Mouse (Mus musculus) lung, postnatal 36 days (tissue): ENCODE data around the gene Sytl3.
"Not testable (repeated sequence)": the region's sequence is repeated elsewhere in the genome, so short reads cannot be mapped to it uniquely, and the experiment has no call there.

Experiments
- DNase-seq: peaks from one replicate; pipeline ENCODE4 v3.0.0; 2022; ENCODE audit warnings: mixed read lengths

The Sytl3 gene

DNA sequence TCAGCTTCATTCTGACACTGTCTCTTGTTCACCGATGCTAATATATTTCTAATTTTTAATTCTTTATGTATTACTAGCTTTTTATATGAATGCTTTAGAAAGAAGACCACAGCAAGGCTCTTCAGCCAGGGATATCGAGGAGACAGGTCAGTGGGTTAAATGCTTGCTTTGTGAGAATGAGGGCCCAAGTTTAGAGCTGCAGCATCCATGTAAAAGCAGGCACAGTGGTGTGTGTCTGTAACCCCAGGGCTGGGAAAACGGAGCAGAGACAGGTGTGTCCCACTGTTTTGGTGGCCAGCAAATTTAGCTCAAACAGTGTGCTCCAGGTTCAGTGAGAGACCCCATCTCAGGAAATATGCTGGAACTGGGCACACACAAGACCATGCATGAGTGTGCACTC lies 11.4 kb upstream of the Sytl3 start:
- not testable (repeated sequence) for DNase-seq

DNA sequence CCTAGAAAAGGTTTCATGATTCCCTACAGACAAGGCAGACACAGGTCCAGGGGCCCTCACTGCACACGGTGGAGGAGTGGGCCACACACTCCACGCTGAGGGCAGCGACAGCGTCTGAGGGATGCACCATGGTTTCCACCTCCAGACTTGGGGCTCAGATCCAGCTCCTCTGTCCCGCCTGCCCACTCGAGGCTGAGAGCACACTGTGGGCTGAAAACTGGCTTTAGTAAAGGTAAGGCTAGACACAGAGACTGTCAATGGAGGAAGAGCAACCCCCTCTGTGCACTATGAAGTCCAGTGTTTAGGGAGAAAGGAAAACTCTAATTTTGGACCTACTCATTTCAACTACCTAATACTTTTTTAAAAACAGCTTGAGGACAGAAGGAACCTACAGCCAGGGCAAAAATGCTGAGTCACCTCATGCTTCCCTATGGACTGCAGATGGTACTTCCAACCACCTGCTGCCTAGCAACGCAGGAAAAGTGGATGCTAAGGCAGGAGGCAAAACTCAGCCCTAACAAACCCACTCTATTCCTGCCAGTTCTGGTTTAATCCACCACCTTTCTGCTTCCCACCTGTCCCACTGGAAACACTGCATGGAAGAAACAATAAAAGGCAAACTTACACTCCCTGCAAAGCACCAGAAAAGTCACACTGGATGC lies 7.9 kb upstream of the Sytl3 start:
- DNase-seq: not testable (repeated sequence)

DNA sequence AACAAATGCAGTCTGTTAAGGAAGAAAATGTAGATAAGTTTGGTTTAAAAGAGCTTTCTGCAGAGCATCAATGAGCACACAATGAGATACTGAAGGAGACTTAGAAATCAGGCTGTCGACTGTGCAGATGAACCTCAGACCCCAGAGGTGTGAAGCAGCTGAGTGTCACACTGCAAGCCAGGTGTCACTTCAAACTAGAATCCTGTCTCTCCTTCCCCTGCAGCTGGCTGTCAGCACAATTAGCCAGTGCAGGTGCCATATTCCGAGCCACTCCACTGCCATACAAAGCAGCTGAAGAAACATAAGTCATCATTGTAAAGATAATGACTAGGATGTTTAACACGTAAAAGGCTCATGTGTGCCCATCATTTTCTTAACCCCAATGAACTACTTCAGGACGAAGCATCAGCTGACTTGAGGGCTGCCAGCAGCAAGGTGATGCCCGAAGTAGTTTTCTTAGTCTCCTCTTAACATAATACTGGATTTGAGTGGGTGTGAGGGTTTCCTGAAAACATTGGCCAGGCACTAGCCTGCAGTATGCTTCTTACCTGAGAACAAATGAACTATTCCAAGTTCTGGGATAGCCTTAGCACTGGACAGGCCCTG lies 5.4 kb upstream of the Sytl3 start:
- not testable (repeated sequence) for DNase-seq

DNA sequence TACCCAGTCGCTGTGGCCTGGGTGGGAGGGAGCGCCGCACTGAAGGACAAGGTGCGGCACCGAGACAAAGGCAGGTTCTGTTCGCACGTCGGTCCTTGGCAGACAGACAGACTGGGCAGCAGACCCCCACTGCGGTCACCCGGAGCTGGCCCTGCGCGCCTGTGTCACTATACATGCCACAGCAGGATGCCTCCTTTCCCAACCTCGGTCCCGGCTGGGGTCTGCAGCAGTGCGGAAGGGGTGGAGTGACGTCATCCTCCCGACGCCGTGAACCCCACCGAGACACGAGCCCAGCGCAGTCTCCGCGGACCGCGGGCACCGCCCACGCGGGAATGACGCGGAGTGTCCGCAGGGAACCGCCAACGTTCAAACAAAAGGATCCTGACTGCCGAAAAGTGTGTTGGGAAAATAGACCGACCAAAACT lies 3.8 kb upstream of the Sytl3 start:
- peak; percentile 75 for DNase-seq

DNA sequence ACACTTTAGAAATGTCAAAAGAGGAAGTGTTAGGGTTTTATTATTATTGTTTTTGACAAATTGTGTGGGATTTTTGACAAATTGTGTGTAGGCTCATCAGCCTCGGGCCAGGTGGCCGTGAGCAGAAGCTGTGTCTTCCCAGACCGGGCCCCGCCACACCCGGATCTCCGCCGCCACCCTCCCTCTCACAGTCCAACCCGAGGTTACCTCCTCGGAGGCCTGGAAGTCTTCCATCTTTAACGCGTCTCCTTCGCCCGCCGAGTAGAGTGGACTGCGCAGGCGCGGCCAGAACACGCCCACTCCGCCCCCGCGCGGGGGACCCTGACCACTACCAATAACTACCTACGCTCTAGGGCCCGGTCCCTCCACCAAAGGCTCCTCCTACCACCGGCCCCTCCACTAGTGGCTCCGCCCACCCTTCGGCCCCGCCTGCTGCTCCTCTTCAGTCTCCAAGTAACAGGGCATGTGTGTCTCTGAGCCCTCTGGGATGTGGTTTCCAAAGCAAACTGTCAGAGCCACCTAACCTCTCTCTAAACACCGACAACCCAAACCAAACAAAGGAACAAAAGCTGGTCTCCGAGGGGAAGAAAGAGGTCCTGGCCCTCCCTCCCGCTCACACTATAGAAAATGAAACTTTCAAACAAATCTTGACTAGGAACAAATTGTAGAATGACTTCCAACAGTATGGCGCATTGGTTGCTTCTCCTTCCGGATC lies 3.2 kb upstream of the Sytl3 start, which contains the start of gene Dynlt1f:
Gene Dynlt1f (minus strand): TSS at position 334 of the 715 bp plus-strand sequence.
- peak; percentile 87 for DNase-seq

DNA sequence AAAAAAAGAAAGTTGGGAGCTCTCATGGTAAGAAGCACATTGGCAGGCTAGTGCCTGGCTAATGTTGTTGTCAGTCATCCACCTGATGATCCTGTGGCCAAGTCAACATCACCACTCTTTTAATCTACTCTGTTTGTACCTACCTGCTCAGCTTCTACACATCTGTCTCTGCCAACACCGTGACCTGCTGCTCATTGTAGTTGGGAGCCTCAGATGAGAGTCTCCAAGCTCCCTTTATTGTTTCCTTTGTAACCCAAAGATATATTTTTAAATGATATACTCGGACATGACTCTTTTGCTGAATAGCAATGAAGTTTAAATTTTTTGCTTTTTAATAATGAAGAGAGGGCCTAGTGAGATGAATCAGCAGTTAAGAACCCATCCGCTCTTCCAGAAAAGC lies 2.4 kb upstream of the Sytl3 start:
- DNase-seq: not testable (repeated sequence)

DNA sequence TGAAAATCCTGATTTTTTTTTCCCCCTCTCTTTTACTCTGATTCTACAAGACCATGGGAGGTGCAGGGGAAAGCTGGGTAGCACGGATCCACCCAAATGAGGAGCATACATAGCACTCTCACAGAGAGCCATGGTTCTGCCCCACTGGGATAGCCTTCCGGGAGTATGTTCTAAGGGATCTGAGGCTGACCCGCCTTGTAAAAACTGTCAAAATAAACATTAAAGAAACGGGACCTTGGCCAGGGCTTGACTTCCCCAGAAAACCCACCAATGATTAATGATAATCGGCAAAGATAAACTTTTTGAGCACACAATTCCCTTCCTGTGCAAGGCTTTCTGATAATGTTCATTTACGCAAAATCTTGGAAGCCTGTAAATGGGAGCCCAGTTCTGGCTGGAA lies 1.7 kb downstream of the Sytl3 start:
- DNase-seq: peak; percentile 54

DNA sequence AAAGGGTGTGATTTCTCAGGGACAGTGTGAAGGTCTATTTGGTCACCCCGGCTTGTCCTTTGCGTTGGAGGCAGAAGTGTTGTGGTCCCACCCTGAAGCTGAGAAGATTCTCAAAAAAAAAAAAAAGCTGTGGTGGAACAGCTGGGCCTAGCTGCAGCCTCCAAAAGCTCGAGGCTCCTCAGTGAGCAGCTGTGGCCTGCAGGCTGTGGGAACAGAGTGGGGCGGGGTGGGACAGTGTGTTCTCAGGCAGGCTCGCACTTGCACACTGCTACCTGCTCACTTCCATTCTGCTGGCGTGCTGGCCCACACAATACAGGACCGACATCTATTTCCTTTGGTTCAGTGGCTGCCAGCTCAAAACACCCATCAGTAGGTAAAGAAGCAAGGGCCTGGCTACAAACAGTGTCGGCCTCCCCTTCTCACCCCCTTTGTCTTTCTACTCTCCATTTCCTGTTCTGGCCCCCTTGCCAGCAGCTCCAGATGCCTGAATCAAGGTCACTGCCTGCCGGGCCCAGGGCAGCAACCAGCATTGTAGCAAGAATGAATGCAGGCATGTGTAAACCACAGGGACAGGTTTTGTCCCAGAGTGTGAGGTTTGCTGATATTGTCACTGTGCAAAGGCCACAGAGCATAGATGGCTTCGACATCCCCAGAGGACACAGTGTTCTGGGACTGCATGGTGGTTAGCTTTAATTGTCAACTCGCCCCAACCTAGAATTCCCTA lies 2.4 kb downstream of the Sytl3 start:
- DNase-seq: peak; percentile 44

DNA sequence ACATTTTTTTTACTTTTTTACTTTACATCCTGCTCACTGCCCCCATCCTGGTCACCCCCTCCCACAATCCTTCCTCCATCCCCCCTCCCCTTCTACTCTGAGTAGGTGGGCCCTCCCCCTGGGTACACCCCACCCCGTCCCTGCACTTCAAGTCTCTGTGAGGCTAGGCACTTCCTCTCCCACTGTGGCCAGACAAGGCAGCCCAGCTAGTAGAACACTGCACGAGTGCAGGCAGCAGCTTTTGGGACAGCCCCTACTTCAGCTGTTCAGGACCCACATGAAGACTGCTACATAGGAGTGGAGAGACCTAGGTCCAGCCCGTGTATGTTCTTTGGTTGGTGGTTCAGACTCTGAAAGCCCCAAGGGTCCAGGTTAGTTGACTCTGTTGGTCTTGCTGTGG lies 3.9 kb downstream of the Sytl3 start:
- not testable (repeated sequence) for DNase-seq

DNA sequence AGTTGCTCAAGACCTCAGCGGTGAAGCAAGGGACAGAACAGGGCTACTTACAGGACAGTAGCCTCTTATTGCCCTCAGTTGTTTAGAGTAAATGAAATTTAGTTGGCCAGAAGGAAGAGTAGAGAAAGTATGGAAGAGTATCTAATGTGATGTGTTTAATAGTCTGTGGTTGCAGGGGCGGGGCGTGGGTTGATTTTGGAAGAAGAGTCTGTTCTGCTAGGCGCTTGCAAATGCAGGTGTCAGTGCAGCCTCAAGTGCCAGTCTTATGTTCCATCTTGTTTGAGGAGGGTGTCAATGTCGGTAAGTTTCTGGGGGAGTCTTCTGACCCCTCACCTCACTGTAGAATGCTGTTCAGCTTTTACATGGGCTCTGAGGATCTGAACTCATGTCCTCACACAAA lies 6.5 kb downstream of the Sytl3 start:
- not testable (repeated sequence) for DNase-seq

DNA sequence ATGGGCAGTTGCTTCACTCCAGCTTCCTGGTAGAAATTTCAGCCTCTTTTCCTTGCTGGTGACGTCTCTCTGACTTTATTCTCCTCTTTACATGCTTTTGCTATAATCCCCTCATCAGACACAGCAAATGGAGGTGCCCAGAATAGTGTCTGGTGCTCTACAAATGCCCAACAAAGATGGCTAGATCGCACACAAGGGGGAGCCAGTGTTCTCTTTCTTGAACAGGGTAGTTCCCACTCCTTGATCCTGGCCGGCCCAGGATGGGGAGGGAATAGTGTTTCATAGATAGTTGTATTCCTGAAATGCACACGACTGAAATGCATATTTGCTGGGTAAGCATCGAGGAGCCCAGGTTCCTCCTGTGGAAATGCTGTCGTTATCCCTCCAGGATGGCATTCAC lies 9.6 kb downstream of the Sytl3 start:
- not testable (repeated sequence) for DNase-seq

DNA sequence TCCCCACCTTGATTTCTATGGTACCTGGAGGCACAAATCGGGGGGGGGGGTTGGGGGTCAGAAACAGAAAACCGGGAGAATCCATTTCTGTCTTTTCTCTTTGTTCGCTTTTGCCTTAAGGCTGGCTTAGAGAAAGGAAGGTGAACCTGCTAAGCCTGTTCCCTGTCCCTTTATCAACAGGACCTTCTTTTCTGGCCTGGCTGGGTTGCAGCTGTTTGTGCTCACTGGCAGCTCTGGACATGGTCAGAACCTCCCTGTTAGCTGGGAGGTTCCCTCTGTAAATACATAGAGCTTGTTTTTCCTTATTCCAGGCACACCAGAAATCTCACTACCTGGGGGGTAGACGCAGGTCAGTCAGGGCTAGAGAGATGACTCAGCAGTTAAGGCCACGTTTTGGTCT lies 15.4 kb downstream of the Sytl3 start:
- peak; percentile 66 for DNase-seq

DNA sequence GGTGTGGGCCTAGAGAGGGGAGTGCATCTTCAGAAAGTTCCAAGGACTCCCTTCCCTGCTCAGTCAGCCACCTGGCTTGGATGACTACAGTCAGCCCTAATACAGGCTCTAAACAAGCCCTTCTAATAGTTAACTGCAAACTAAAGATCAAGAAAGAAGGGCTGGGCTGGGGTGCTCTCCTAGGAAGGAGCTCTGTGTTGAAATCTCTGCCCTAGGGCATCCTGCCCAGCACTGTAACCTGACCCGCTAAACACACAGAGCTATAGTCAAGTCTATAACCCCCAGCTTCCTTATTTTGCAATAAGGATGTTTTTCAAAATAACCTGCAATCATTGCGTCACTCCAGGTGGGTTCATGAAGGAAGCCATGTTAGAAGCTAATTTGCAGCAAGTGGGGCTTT lies 19.2 kb downstream of the Sytl3 start:
- peak; percentile 77 for DNase-seq

DNA sequence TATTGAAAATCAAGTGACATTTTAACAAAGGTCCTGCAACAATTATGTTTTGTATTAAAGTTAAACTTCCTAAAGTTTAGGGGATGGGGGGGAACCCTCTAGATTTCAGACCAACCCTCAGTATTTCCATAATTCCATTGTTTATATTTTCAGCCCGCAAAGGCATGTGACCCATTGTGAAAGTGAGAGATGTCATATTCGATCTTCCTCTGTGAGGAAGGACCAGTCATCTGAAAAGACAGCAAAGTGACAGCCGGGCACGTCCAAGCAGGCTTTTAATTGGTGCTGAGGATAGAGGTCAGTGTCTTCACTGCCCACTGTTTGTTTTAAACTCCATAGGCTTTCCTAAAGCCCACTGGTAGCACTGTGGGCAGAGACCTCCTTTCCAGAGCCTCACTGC lies 22.8 kb downstream of the Sytl3 start:
- not testable (repeated sequence) for DNase-seq

DNA sequence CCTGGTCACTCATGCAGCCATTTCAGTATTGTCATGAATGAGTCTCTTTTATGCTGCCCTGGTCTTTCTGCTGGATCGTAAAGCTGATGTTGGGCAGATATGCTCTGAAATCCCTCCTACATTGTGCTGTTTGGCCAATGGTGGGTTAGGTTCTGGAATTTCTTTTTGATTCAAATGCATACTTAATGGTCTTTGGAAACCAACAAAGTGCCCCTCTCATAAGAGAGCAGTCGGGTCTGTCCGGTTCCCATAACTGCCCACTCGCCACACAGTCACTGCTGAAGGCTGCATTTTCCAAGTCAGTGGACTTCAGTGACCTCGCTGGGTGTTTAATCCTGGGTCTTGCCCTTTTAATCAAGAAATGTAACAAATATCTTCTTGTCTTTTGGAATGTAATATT lies 24.8 kb downstream of the Sytl3 start:
- not testable (repeated sequence) for DNase-seq

DNA sequence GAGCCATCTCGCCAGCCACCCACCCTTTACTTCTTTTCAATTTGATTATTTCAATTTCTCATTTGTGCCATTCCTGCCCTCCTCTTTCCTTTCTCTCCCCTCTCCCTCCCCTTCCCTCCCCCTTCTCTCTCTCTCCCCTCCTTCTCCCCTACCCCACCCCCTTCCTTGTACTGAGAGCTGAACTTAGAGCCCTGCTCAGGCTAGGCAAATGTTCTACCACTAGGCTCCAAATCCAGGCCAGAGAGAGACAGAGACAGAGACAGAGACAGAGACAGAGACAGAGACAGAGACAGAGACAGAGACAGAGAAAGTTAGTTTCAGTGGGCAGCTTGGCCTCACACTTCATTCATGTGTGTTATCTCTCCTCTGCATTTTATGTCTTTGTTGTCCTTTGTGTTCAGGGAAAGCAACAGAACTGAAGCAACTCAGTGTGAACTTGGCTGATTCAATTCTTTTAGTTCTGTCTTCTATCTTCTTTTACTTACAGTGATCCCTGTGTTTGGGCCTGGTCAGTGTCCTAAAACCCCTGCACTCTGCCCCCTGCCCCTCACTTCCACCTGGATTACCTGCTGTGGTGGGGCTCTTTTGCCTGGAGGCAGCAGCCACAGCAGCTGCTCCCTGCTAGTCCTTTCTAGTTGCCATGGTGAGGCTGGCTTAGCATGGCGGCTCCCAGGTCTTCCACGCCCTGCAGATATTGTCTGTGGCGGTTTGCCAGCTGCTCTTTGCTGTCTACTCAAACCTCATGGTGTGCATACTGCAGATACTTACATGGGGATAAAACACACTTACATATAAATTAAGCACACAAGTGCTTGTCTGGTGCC lies 25.8 kb downstream of the Sytl3 start:
- DNase-seq: not testable (repeated sequence)

DNA sequence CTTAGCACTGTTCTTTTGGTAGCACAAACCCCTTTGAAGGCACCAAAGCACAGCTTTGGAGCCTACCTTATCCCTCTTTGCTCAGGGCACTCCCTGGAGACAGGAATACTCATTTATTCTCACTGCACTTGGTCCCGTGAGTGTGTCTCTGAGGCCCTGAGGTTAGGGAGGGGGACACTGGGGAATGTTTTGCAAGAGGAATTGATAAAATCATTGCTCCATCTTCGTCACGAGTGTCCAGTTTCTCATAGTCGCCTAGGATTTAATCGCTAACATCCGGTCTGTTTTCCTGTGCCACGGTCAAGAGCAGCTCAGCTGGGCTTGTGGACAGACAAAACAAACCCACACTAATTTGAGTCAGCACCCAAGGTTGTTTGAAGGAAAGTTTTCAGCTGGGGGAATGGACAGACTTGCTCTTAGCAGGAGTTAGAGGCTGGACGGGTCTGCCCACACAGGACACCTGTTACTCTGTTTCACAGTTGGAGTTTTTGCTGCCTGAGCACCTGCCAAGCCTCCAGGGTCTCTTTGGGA lies 26.5 kb downstream of the Sytl3 start:
- DNase-seq: peak; percentile 33

DNA sequence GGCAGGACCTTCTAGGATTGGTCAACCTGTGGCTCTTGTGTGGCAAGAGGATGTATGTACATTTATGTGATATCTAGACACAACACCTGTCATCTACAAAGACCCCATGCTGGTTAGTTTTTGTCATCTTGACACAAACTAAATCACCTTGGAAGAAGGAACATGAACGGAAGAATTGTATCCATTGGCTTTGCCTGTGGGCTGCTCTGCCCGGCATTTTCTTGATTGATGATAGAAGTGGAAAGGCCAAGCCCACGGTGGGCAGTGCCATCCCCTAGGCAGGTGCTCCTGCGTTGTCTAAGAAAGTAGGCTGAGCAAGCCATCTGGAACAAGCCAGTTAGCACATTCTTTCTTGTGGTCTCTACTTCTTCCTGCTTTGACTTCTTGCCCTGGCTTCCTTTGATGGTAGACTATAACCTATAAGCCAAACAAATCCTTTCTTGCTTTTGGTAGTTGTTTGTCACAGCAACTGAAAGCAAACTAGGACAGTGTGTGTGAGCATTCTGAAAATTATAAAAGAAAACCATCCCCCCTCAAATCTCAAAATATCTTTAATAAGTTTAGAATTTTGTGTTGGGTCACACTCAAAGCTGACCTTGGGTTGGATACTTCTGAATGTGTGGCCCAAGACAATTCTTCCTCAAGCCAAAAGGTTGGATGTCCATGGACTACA lies 27.5 kb downstream of the Sytl3 start:
- DNase-seq: not testable (repeated sequence)

DNA sequence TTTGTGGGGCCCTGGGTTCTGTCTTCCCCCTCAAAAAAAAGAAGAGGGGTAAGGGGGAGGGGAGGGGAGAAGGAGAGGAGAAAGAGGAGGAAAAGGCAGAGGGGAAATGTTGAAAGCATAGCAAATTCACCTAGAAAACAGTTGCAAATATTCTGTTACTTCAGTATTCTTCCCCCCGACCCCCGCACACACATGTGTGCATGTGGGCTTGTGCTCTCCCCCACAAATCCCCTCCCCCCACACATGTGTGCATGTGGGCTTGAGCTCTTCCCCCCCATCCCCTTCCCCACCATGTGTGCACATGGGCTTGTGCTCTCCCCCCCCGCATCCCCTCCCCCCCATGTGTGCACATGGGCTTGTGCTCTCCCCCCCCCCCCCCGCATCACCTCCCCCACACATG lies 30.5 kb downstream of the Sytl3 start:
- not testable (repeated sequence) for DNase-seq

DNA sequence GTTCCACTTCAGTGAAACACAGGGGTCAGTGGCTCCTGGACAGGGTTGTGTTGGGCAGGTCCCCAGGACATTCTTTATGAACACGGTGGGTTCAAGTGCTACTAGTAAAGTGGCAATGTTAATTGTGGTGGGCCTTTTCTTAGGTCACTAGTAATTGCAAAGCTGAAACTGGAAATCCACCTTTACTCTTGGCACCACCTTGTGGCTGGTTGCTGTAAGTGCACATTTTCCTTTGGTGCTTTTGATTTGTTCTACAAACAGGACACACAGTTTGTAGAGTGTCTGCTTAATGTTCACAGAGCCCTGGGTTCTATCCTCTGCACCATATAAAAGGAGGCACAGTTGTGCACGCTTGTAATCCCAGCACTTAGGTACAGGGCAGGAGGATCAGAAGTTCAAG lies 32.7 kb downstream of the Sytl3 start:
- DNase-seq: peak; percentile 96

DNA sequence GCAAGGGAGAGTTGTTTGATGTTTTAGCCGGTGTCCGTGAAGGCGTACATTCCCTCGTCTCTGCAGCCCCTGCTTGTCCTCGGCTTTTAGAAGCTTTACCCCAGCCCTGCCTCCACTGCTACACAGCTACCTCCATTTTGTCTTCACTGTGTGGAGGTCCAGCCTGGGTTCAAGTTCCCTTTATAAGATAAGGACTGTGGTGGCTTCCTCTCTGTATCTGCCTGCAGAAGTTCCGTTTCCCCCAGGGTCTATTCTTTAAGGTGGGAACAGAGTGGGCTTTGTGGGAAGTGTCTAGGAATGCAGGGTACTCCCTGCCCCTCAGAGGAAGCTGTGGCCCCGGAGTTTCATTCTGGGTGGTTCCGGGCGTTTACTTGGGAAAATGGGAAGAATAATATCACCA lies 36.8 kb downstream of the Sytl3 start:
- DNase-seq: not testable (repeated sequence)
